Mouse (Mus musculus) ovary, postnatal 14 days (tissue): ENCODE measurements at regions not wholly inside any gene's neighbourhood (a gene's known extent, or its start where the extent isn't known, plus 50 kb on each side); places are given as distances from the start of the nearest gene placed in this dataset.

Source experiments
- DNase-seq: peaks from one replicate; pipeline ENCODE4 v3.0.0; 2022; ENCODE audit warnings: low spot score

DNA sequence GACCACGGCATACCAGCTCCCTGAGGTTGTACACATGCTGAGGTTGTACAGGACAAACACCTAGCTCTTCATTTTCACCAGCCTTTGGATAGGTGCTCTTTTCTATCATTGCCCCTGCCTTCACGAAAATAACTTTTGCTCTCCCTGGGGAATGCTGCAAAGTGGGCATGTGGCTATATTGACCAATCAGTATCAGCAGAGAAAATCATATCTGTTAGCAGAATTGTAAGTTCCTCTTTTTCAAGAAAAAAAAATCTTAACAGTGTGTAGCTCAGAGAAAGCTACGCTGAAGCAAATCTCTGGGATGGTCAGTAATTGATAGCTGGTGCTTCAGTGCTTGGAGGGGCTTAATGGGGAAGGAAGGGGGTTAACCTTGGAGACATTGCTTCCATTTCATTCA is 319.6 kb upstream of the 5930422O12Rik start:
- DNase-seq = no peak

- DNase-seq = no peak
These were observed 313.0 kb upstream of the 5930422O12Rik start for GRCm38 (mm10) chr8:33115271-33116236.

DNA sequence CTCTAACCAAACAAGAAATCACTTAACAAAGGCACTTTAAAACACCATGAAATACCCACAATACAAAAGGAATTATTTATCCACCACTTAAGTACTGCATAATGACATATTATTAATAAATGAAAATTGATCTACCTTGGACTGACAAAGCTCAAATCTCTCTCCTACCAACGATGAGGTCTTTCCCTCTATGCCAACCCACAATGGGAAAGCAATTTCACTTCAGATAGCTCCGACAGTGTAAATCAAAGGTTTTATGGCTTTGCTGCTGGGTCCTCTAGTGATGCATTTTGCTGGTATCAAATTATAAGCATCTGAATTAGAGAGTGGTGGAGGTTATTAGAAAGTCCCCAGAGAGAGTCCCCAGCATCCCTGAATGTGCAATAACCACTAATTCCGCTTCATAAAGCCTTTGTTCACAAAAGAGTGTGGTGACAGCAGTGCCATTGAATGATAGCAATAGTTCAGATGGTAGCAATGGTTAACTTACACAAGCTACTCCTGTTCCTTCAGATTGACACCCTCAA is 305.4 kb upstream of the 5930422O12Rik start:
- no peak for DNase-seq

DNA sequence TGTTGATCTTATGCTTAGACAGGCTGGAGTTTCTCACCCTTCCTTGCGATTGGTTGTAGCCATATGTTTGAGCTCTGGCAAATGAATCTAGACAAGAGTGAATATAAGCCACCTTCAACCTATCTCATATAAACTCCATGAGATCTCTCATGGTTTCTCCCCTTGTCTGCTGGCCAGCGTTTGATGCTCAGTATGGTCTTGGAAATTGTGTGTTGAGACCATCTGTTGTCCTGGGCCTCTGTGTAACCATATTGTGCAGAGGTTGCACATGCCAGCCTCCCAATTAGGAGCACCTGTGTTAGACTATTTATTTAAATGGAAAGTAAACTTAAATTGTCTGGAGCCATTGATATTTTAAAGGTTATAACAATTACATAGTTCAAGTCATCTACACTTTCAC is 301.5 kb upstream of the 5930422O12Rik start:
- no peak for DNase-seq

- DNase-seq = no peak
These were observed 289.6 kb upstream of the 5930422O12Rik start for GRCm38 (mm10) chr8:33138874-33139273.

DNA sequence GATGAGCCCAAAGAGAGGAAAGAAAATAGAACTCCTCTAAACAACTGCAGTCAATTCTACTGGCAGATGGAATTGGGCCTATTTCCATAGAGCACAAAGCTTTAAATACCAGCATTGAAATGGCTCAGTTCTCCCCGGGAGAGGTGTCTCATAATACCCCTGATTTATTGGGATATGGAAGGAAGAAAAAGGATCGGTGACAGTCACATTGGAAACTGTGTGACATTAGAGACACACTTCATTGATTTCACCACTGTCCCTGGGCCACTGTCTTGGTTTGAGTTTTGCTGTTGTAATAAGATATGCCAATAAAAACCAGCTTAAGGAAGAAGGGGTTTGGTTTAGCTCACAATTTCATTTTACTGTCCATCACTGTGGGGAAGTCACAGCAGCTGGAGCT is 288.7 kb upstream of the 5930422O12Rik start:
- DNase-seq = no peak

DNA sequence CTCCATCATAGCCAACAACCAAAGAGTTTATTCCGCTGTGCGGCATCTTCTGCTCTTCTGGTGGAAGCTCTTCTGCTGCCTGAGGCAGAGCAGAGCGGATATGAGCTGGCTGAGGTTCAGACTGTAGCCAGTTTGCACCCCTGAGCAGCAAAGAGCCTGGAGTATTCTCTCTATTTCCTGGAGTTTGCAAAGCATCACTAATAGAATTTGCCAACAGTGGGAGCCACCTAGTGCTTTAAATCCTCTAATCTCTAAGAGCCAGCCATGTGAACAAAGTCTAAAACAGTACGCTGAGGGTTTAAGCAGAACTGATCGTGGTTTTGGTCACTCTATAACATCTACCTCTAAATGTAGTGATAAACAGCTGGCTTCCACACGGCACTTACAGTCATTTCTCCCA is 250.9 kb upstream of the 5930422O12Rik start:
- DNase-seq = no peak

- no peak for DNase-seq
These were observed 245.5 kb upstream of the 5930422O12Rik start for GRCm38 (mm10) chr8:33183029-33183428.
